Mouse (Mus musculus): ENCODE measurements around the gene Wdr74. TPM values are rescaled to one million over a fixed set of nuclear protein-coding genes. Genes with fewer than 3 reads are reported as not detected.

Gene Wdr74
- total and polyA plus RNA-seq, 3 experiments, result 208 to 803 (median 208) TPM

DNA sequence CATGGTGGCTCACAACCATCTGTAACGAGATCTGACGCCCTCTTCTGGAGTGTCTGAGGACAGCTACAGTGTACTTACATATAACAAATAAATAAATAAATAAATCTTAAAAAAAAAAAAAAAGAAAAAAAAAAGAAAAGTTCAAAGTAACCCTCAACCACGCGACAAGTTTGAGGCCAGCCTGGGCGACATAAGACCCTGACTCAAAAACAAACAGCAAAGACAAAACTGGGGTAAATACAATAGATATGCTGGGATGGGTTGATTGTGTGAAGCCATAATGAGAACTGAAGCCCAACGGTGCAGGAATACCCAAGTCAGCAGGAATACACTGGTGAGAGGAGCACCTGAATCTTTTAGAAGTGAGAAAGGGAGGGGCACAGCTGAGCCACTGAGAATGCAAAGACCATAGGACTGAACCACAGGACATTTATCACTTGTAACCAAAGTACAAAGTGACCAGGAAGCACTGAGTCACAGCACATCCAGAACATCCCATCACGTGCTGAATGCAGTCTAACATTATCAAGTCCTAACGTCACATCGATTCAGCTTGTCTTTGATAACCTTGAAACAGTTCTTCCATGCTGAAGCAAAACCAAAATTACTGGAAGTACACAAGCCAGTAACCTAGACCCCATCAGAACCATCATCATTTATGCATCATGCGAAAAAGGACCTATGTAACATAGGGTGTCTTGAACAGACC lies 18.7 kb upstream of the Wdr74 start:
- no peaks in the 10 kb centered on the region for H3K9me3 ChIP-seq (replicated peaks; ENCODE audit: insufficient read depth, low read length)
- H3K79me2 ChIP-seq (ENCODE audit: control insufficient read depth, insufficient read depth, low read length, poor library complexity), result peaks cover 19% of the 10 kb centered on the region
- no peak overlapping the region for H3K4me3 ChIP-seq (ENCODE audit: control insufficient read depth in 1 of 2, insufficient read depth in 1 of 2, low read depth in 2 of 2, low read length in 2 of 2)
- no peak overlapping the region for H3K9ac ChIP-seq (ENCODE audit: control insufficient read depth, low read depth, low read length, poor library complexity, severe bottlenecking)
- peaks cover 4 to 16% of the 10 kb centered on the region in 2 experiments; a peak in 3 of 4 replicates for H3K36me3 ChIP-seq (ENCODE audit: control insufficient read depth in 1 of 2, insufficient read depth in 2 of 2, low read length in 2 of 2)
- H3K27me3 ChIP-seq (ENCODE audit: control insufficient read depth in 1 of 2, insufficient read depth in 2 of 2, low read length in 2 of 2), result no peaks in the 10 kb centered on the region
- no peak for DNase-seq (ENCODE audit: low read depth, low spot score)
- TF ChIP-seq USF2 (IDR thresholded peaks at IDR 0.05; ENCODE audit: borderline replicate concordance in 1 of 2, insufficient read depth in 1 of 2, low read depth in 1 of 2, low read length in 2 of 2) (no peak), USF1 (IDR thresholded peaks at IDR 0.05; ENCODE audit: low read depth, low read length) (peak; percentile 44), ZNF384 (IDR thresholded peaks at IDR 0.05; ENCODE audit: low read depth, low read length) (peak; percentile 56; the same call in 1 of the 2 replicates), TBP (IDR thresholded peaks at IDR 0.05; ENCODE audit: low read depth, low read length) (0 out of 2 replicates have a peak, but pooled peaks have one; percentile 9), ZC3H11A (IDR thresholded peaks at IDR 0.05; ENCODE audit: low read depth, low read length) (no peak)
- no peak overlapping the region for H3K27ac ChIP-seq (ENCODE audit: control insufficient read depth, low read depth, low read length)
- peaks cover 3 to 27% of the 10 kb centered on the region in 2 experiments; a peak in 3 of 4 replicates for H3K4me1 ChIP-seq (ENCODE audit: control insufficient read depth in 1 of 2, insufficient read depth in 2 of 2, low read length in 2 of 2)

DNA sequence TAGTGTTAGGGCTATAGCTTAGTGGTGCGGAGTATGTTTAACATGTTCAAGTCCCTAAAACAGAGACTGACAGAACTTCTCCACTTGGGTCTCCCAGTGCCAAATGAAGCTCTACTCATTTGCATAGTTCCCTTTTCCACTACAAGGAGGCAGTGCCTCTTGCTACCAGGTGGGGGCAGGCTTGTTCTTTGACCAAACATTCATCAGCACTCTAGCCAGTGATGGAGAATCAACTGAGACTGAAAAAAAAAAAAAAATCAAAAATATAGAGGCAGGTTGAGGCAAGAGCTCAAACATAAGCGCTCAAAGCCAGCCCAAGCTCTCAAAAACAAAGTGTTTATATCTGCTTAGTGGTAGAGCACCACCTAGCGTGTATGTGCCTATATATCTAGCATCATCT lies 17.3 kb upstream of the Wdr74 start:
- Histone ChIP-seq H3K27ac (ENCODE audit: control insufficient read depth, low read depth, low read length) (no peak overlapping the region), H3K4me3 (ENCODE audit: control insufficient read depth in 1 of 2, insufficient read depth in 1 of 2, low read depth in 2 of 2, low read length in 2 of 2) (no peak overlapping the region), H3K9me3 (replicated peaks; ENCODE audit: insufficient read depth, low read length) (no peaks in the 10 kb centered on the region), H3K9ac (ENCODE audit: control insufficient read depth, low read depth, low read length, poor library complexity, severe bottlenecking) (no peak overlapping the region), H3K36me3 (ENCODE audit: control insufficient read depth in 1 of 2, insufficient read depth in 2 of 2, low read length in 2 of 2) (peaks cover 0 to 16% of the 10 kb centered on the region in 2 experiments; a peak in 2 of 4 replicates), H3K79me2 (ENCODE audit: control insufficient read depth, insufficient read depth, low read length, poor library complexity) (peaks cover 14% of the 10 kb centered on the region), H3K4me1 (ENCODE audit: control insufficient read depth in 1 of 2, insufficient read depth in 2 of 2, low read length in 2 of 2) (peaks cover 3 to 28% of the 10 kb centered on the region in 2 experiments; a peak in 3 of 4 replicates), H3K27me3 (ENCODE audit: control insufficient read depth in 1 of 2, insufficient read depth in 2 of 2, low read length in 2 of 2) (no peaks in the 10 kb centered on the region)
- TF ChIP-seq ZNF384 (IDR thresholded peaks at IDR 0.05; ENCODE audit: low read depth, low read length) (peak; percentile 85), CTCF (IDR thresholded peaks at IDR 0.05 in 2 of 3, conservative IDR thresholded peaks at IDR 0.05 in 1 of 3; ENCODE audit: control insufficient read depth in 1 of 3, insufficient read depth in 1 of 3, low read depth in 2 of 3, low read length in 3 of 3, poor library complexity in 1 of 3, severe bottlenecking in 1 of 3) (peak; percentile 67 to 96 (median 94)), MAX (IDR thresholded peaks at IDR 0.05; ENCODE audit: low read length) (0 out of 2 replicates have a peak, but pooled peaks have one; percentile 26), ZMIZ1 (IDR thresholded peaks at IDR 0.05; ENCODE audit: low read depth, low read length) (no peak), SMC3 (IDR thresholded peaks at IDR 0.05; ENCODE audit: low read depth, low read length) (peak; percentile 29; the same call in 1 of the 2 replicates), MEF2A (IDR thresholded peaks at IDR 0.05; ENCODE audit: extremely low read depth, insufficient replicate concordance, low read depth, low read length, poor library complexity, severe bottlenecking) (no peak), NRF1 (IDR thresholded peaks at IDR 0.05; ENCODE audit: insufficient read depth, low read depth, low read length, poor library complexity, severe bottlenecking) (no peak), ZKSCAN1 (IDR thresholded peaks at IDR 0.05; ENCODE audit: low read depth, low read length) (no peak), ZC3H11A (IDR thresholded peaks at IDR 0.05; ENCODE audit: low read depth, low read length) (no peak), SIN3A (IDR thresholded peaks at IDR 0.05; ENCODE audit: low read length) (peak; percentile 37)
- DNase-seq (ENCODE audit: low read depth, low spot score), result peak; percentile 89
